ENCODE assay signal across 23 mouse cellular contexts in the genomic region with DNA sequence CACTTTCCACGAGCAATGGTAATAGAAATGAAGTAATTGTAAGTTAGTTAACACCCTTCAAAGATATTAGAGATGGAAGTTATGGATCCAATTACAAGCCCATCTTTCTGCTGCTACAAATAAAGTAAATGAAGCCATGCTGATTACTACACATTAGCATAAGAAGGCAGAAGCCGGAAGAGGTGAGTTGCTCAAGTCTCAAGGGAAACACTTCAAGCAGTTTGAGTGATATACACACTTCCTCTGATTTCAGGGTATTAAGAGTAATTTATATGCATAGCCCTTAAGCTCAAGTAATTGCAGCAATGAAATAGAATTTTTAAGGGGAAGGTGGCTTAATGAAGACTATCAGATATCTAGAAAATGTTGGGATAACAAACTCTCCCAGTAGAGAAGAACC.
DNase-seq lines count a peak whose midpoint lies in the region; ATAC-seq and TF ChIP-seq lines count a peak whose summit lies in the region.
"Had no signal": no experiment of that assay in that cellular context is flagged by ENCODE, and none has a peak within 500 bp of the region (broad histone marks: within the 10 kb centered on the region; RNA-seq: fewer than 3 reads in every experiment).

No protein-coding gene starts in this region.

- H3K36me3 ChIP-seq in midbrain, embryonic 13.5 days, result no peaks in the 10 kb centered on the region
- no peaks in the 10 kb centered on the region for H3K36me3 ChIP-seq in midbrain, embryonic 10.5 days
- H3K36me3 ChIP-seq in ES-E14 (ENCODE audit: control insufficient read depth, insufficient read depth, low read length, poor library complexity, severe bottlenecking), result no peaks in the 10 kb centered on the region
- H3K36me3 ChIP-seq: forebrain, embryonic 12.5 days; heart, embryonic 15.5 days; midbrain, embryonic 12.5 days; stomach, embryonic 15.5 days had no signal

- no peaks in the 10 kb centered on the region for H3K27me3 ChIP-seq in midbrain, embryonic 13.5 days
- H3K27me3 ChIP-seq in midbrain, embryonic 10.5 days (ENCODE audit: low read depth, poor library complexity, severe bottlenecking), result no peaks in the 10 kb centered on the region
- H3K27me3 ChIP-seq: forebrain, embryonic 12.5 days; heart, embryonic 15.5 days; midbrain, embryonic 12.5 days; stomach, embryonic 15.5 days had no signal

- in situ Hi-C loops in ES-E14 (cut with MboI; ENCODE audit: low sequenced_read_pairs in 2 of 2, unreplicated experiment in 2 of 2), result no loop called here

- intact Hi-C loops in left cerebral cortex, adult 2 months (cut with DNase I), result no loop called here
- intact Hi-C loops in left cerebral cortex, postnatal 25 days (cut with DNase I), result no loop called here

- 62% methylated on average over 2 of the region's 2 CpGs for WGBS in midbrain, embryonic 13.5 days
- 84% methylated on average over 2 of the region's 2 CpGs for WGBS in midbrain, embryonic 10.5 days

- H3K9me3 ChIP-seq in midbrain, embryonic 13.5 days, result no peaks in the 10 kb centered on the region
- no peaks in the 10 kb centered on the region for H3K9me3 ChIP-seq in midbrain, embryonic 10.5 days (replicated peaks)
- no peaks in the 10 kb centered on the region for H3K9me3 ChIP-seq in ES-E14 (ENCODE audit: control insufficient read depth, insufficient read depth, low read depth, low read length)
- H3K9me3 ChIP-seq: forebrain, embryonic 12.5 days; heart, embryonic 15.5 days; midbrain, embryonic 12.5 days; stomach, embryonic 15.5 days had no signal

- ATAC-seq in midbrain, embryonic 13.5 days, result no peak
- peak; percentile 75 for ATAC-seq in granulocyte monocyte progenitor cell, adult 5-6 weeks (replicated peaks; ENCODE audit: poor library complexity, severe bottlenecking)
- peak; percentile 66; the same call in 1 of the 2 replicates for ATAC-seq in neutrophil, adult 5-6 weeks (ENCODE audit: extremely low read depth, insufficient number of reproducible peaks, low FRiP score, poor library complexity, severe bottlenecking)
- ATAC-seq: lung, postnatal 0 days had no signal

- no peak for TF ChIP-seq CTCF in left cerebral cortex, adult 2 months (IDR thresholded peaks at IDR 0.05)

- H3K4me2 ChIP-seq in midbrain, embryonic 13.5 days (replicated peaks), result no peak overlapping the region
- H3K4me2 ChIP-seq: forebrain, embryonic 12.5 days; heart, embryonic 15.5 days; midbrain, embryonic 12.5 days; stomach, embryonic 15.5 days had no signal

- no peak overlapping the region for H3K9ac ChIP-seq in midbrain, embryonic 13.5 days (replicated peaks)
- H3K9ac ChIP-seq in ES-E14 (ENCODE audit: insufficient read depth, low read depth, low read length, poor library complexity, severe bottlenecking), result no peak overlapping the region
- H3K9ac ChIP-seq: forebrain, embryonic 12.5 days; heart, embryonic 15.5 days; midbrain, embryonic 12.5 days; stomach, embryonic 15.5 days had no signal

- H3K27ac ChIP-seq in midbrain, embryonic 13.5 days, result 0 out of 2 replicates have a peak overlapping the region, but pooled peaks have one; percentile 21
- H3K27ac ChIP-seq in midbrain, embryonic 10.5 days (replicated peaks), result no peak overlapping the region
- H3K27ac ChIP-seq in ES-E14 (ENCODE audit: insufficient read depth, low read depth, low read length, poor library complexity, severe bottlenecking), result no peak overlapping the region
- H3K27ac ChIP-seq in left cerebral cortex, adult 2 months, result no peak overlapping the region
- H3K27ac ChIP-seq: forebrain, embryonic 12.5 days; heart, embryonic 15.5 days; macrophage; midbrain, embryonic 12.5 days; stomach, embryonic 15.5 days had no signal

- H3K4me3 ChIP-seq in midbrain, embryonic 13.5 days (replicated peaks), result no peak overlapping the region
- no peak overlapping the region for H3K4me3 ChIP-seq in midbrain, embryonic 10.5 days
- no peak overlapping the region for H3K4me3 ChIP-seq in ES-E14 (ENCODE audit: insufficient read depth in 1 of 2, low read depth in 1 of 2, low read length in 2 of 2, poor library complexity in 1 of 2, severe bottlenecking in 1 of 2)
- no peak overlapping the region for H3K4me3 ChIP-seq in left cerebral cortex, adult 2 months
- H3K4me3 ChIP-seq: forebrain, embryonic 12.5 days; heart, embryonic 15.5 days; midbrain, embryonic 12.5 days; stomach, embryonic 15.5 days had no signal

- no peak for DNase-seq in midbrain, embryonic 10.5 days (ENCODE audit: low spot score)
- DNase-seq in ES-E14 (ENCODE audit: low read depth, low spot score), result peak; percentile 3
- no peak for DNase-seq in left cerebral cortex, adult 2 months (ENCODE audit: extremely low spot score in 1 of 2, low spot score in 2 of 2)
- no peak for DNase-seq in left cerebral cortex, postnatal 25 days (ENCODE audit: low spot score in 2 of 2)
- DNase-seq: adrenal gland, postnatal 14 days; cerebellum, adult 11 months; cerebellum, postnatal 10 days; gastrocnemius, postnatal 36 days; heart, postnatal 36 days; kidney, adult 2 months; kidney, postnatal 14 days; right cerebral cortex, adult 18-20 months; right cerebral cortex, postnatal 4 days; thymus, postnatal 36 days had no signal

- H3K4me1 ChIP-seq in midbrain, embryonic 13.5 days (replicated peaks), result 0 out of 2 replicates have a peak, but pooled peaks cover 4% of the 10 kb centered on the region
- 0 out of 2 replicates have a peak, but pooled peaks cover 2% of the 10 kb centered on the region for H3K4me1 ChIP-seq in midbrain, embryonic 10.5 days
- no peaks in the 10 kb centered on the region; a peak in 1 of 4 replicates for H3K4me1 ChIP-seq in ES-E14 (ENCODE audit: control insufficient read depth in 2 of 2, insufficient read depth in 2 of 2, low read length in 2 of 2, poor library complexity in 1 of 2)
- H3K4me1 ChIP-seq: forebrain, embryonic 12.5 days; heart, embryonic 15.5 days; midbrain, embryonic 12.5 days; stomach, embryonic 15.5 days had no signal

TF ChIP-seq in ES-E14, 5 proteins besides CTCF, POLR2A, EP300 and RAD21:
- TF ChIP-seq HCFC1 (IDR thresholded peaks at IDR 0.05; ENCODE audit: borderline replicate concordance, insufficient read depth, low read length), result no peak
